Mouse (Mus musculus): ENCODE results near the gene Pdzd2.

DNA sequence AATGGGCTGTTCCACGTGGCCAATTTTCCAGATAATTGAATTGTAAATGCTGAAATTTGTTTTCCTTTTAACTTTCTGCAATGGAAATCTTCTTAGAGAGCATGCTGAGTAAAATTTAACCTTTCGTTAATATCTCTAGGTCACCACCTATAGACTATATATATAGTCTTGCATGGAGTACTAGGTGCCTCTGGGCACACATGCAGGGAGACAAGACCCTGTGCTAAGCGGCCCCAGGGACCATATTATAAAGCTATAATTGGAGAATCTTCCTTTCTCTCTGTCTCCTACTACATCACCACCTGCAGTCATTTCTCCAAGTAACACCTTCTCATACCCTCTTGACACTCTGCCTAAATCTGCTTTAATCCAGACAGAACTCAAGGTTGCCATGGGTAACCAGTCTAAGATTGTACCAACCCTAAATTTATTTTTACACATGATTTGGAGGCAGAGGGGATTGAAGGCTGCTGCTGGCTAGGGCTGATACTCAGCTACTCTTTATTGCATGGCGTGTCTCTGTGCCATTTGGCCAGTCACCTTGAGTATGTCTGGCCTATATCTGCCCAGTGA is 152.8 kb downstream of the Pdzd2 start:
- TF ChIP-seq CTCF (IDR thresholded peaks at IDR 0.05; ENCODE audit: borderline replicate concordance, insufficient read depth, low read length) (no peak), POLR2A (IDR thresholded peaks at IDR 0.05; ENCODE audit: low read depth, low read length) (no peak)

Measured in embryonic fibroblast, embryonic 13.5 days (primary cell).